Mouse (Mus musculus) small intestine, adult 2 months (tissue): Measurements from ENCODE around the gene Ltb. TPM values are rescaled to one million over a fixed set of nuclear protein-coding genes. Genes with fewer than 3 reads are reported as not detected.

ENCODE experiments used
- H3K27ac ChIP-seq: fragments of 200-500 bp; 2 replicates; pipeline ENCODE4 v1.5.1; 2012; ENCODE audit warnings: low read depth, low read length, control low read depth, inconsistent platforms; ENCODE audit not compliant: insufficient read depth
- H3K27me3 ChIP-seq: fragments of 200-500 bp; 2 replicates; pipeline ENCODE4 v1.6.1; 2012; ENCODE audit warnings: mild to moderate bottlenecking, moderate library complexity, low read length, inconsistent platforms; ENCODE audit not compliant: control insufficient read depth, insufficient read depth
- H3K36me3 ChIP-seq: fragments of 200-500 bp; 2 replicates; pipeline ENCODE4 v1.6.1; 2012; ENCODE audit warnings: mild to moderate bottlenecking, low read length, control low read depth, inconsistent platforms; ENCODE audit not compliant: control insufficient read depth, insufficient read depth
- H3K4me1 ChIP-seq: fragments of 200-500 bp; 2 replicates; pipeline ENCODE4 v1.6.1; 2012; ENCODE audit warnings: low read length, inconsistent platforms, mixed read lengths; ENCODE audit not compliant: control insufficient read depth, insufficient read depth, insufficient read length
- H3K4me3 ChIP-seq: fragments of 200-500 bp; 2 replicates; pipeline ENCODE4 v1.5.1; 2012; ENCODE audit warnings: low read depth, mild to moderate bottlenecking, control low read depth, inconsistent platforms, low read length, moderate library complexity
- CTCF ChIP-seq: fragments of 200-500 bp; IDR thresholded peaks from 2 replicates; pipeline ENCODE4 v1.5.1; 2012; ENCODE audit warnings: low read depth, mild to moderate bottlenecking, control low read depth, inconsistent platforms, low read length, moderate library complexity, mixed read lengths; ENCODE audit not compliant: insufficient replicate concordance, insufficient read length; ENCODE audit errors: extremely low read depth
- POLR2A ChIP-seq: fragments of 200-500 bp; IDR thresholded peaks from 2 replicates; pipeline ENCODE4 v1.6.1; 2012; ENCODE audit warnings: low read depth, mild to moderate bottlenecking, control low read depth, inconsistent platforms, low read length, moderate library complexity
- WGBS: fragments of 180-500 bp; shearing (Covaris S2); methylation state at CpG from one replicate; pipeline ENCODE4 v1.1.7; 2018; 5-methylcytosine and 5-hydroxymethylcytosine counted together
- polyA plus RNA-seq: library from polyadenylated mRNA; depleted of rRNA; stranded (reverse); fragments of >200 nt; gene quantifications from 2 replicates; pipeline ENCODE4 v1.2.3, GENCODE M21; 2012

Gene Ltb
- polyA plus RNA-seq, 1 experiment = 32.9 TPM

DNA sequence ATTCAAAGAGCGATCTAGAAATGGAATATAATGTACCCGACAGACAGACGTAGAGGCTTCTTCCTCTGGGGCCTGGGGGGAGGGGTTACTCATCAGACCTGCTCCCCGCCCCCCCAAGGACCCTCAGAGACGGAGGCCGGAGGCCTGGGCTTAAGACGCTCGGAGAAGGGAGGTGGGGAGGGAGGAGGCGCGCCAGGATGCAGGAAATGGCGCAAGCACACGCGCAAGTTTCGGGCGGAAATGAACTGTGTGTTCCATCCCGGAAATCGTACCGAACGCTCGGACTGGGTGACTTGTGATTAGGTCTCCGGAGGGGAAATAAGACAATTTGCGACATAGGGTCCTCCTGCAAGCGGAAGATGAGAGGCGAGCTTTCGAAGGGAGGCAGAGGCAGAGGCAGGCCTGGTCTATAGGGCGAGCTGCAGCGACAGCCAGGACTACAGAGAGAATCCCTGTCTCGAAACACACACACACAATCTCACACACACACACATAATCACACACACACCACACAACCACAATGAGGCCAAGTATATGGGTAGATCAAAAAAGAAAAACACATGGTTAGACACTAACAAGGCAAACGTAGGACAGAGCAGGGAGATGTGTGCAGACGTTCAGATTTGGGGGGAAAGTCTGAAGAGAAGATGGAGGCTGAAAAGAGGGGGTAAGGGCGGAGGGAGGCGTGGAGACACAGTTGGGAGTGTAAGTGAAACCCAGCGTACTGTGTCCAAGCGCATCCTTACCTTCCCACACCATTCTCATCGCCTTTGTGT, 41.6 kb downstream of the Ltb start, which contains the start of gene Nfkbil1:
TSS of gene Nfkbil1 (minus strand) at position 179 of the 776 bp plus-strand sequence.
- H3K27me3 ChIP-seq = no peaks in the 10 kb centered on the region
- WGBS = under 1% methylated on average over 35 of the region's 35 CpGs
- peak within 1 kb of the TSS; percentile 99 for H3K27ac ChIP-seq
- peaks cover 15% of the 10 kb centered on the region for H3K4me1 ChIP-seq
- TF ChIP-seq POLR2A = peak; percentile 71
- no peak for TF ChIP-seq CTCF
- H3K4me3 ChIP-seq = peak within 1 kb of the TSS; percentile 92
- peaks cover 6% of the 10 kb centered on the region; the same call in 1 of the 2 replicates for H3K36me3 ChIP-seq

DNA sequence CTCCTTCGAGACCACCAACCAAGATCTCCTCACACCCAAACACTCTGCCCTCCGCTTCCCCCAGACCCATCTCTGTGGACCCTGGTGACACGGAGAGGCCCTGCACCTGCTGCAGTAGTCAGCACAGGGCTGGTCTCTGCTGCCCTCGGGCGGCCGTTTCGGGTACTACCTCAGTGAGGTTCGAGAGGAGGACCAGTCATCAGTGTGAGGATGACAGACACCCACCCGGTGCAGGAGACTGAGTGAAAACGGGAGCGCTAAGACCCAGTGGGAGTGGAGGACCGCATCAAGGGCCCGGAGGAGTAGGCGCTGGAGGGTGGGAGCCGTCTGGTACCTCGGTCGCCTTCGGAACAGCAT, 42.1 kb downstream of the Ltb start:
- Histone ChIP-seq H3K36me3 (peaks cover under 1% of the 10 kb centered on the region; the same call in 1 of the 2 replicates), H3K27me3 (no peaks in the 10 kb centered on the region), H3K4me1 (peaks cover 15% of the 10 kb centered on the region), H3K27ac (peak overlapping the region; percentile 99), H3K4me3 (peak overlapping the region; percentile 74)
- 1% methylated on average over 18 of the region's 18 CpGs for WGBS
- peak; percentile 96 for TF ChIP-seq CTCF
- no peak; the same call in 1 of the 2 replicates for TF ChIP-seq POLR2A

DNA sequence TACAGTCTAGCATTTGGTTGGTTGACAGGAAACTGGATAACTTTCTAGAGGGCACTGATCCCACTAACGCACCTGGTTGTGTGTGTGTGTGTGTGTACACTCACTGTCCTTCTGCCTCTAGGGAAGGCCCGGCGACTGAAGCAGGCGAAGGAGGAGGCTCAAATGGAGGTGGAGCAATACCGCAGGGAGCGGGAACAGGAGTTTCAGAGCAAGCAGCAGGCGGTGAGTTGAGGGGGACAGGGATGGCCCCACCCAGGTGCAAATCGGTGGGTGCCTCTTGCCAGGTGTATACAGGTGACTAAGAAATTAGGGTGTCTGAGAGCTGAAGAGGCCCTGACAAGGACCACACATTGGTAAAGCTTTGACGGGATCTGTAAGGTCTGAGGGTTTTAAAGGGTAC, 42.8 kb downstream of the Ltb start:
- 83% methylated on average over 9 of the region's 9 CpGs for WGBS
- TF ChIP-seq POLR2A = no peak
- no peak for TF ChIP-seq CTCF
- Histone ChIP-seq H3K27ac (no peak overlapping the region), H3K36me3 (no peaks in the 10 kb centered on the region), H3K4me3 (no peak overlapping the region), H3K27me3 (no peaks in the 10 kb centered on the region), H3K4me1 (peaks cover 12% of the 10 kb centered on the region)

DNA sequence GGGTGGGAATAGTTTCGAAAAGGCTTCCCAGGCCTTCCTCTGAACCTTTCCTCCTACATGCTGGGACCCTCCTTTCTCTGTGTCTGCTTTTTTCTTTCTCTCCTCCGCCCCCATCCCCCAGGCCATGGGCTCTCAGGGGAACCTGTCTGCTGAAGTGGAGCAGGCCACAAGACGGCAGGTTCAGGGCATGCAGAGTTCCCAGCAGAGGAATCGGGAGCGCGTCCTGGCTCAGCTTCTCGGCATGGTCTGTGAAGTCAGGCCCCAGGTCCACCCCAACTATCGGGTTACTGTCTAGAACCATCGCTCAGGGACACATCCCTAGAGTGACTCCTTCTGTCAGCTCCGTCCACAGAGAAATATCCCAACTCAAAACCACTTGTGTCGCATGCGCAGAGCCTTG, 43.3 kb downstream of the Ltb start:
- H3K36me3 ChIP-seq = no peaks in the 10 kb centered on the region
- no peaks in the 10 kb centered on the region for H3K27me3 ChIP-seq
- H3K4me1 ChIP-seq = peaks cover 12% of the 10 kb centered on the region
- TF ChIP-seq POLR2A (no peak), CTCF (no peak)
- no peak overlapping the region for H3K4me3 ChIP-seq
- no peak overlapping the region for H3K27ac ChIP-seq
- 95% methylated on average over 12 of the region's 12 CpGs for WGBS

DNA sequence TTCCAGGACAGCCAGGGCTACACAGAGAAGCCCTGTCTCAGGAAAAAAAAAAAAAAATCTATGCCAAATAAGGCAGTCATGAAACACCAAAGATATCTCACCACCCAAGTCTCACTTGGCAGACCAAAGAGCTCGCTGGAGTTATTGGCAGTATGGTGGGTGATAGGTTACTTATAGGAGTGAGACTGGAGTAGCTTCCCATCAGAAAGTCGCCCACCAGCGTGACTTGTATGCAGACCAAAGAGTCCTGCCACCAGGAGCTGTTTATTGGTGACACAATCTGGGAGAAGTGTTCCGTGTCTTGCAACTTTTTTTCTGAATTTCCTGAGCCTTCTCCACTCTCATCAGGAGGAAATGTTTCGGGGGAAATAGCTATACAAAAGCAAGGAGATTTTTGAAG, 45.5 kb downstream of the Ltb start:
- WGBS = 77% methylated on average over 5 of the region's 5 CpGs
- no peak for TF ChIP-seq POLR2A
- no peak for TF ChIP-seq CTCF
- no peak overlapping the region for H3K27ac ChIP-seq

DNA sequence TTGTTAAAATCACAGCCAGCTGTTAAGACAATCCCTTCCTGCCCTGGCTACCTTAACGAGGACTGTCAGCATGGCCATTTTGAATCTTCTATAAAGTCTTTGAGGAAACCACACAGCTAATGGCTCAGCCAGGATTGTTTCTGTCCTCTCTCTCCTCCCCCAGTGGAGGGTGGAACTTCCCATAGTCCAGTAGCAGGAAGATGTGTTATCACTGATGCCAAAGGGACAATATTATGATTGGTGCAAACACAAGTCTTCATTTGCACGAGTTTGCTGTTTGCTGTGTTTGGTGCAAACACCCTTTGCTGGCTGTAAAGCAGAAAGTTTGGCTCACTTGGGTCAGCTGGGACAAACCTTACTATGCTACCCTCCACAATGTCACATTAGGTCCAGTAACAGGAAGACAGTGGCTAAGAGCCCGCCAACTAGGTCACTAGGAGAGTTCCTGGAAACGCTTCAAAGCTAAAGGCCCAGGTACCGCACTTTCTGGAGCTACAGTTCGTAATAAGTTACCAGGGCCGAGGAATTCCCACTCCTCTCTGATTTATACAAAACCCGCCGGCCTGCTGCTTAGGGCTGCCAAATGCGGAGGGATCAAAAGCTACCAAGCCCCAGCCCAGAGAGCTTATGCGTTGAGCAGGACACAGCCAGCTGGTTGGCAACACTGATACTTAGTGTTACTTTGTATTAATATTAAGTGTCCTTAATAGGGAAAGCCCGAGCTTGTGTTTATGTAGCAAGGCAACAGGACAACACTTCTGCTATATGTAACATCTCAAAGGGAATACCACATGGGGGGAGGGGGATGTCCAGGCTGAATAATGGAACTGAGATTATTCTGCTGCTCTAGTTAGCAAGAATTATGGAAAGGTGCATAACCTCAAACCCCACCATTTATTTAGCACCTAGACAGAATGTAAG, 46.4 kb downstream of the Ltb start:
- Histone ChIP-seq H3K27ac (peak overlapping the region; percentile 99), H3K36me3 (peaks cover 21% of the 10 kb centered on the region), H3K4me3 (peak overlapping the region; percentile 85), H3K27me3 (no peaks in the 10 kb centered on the region), H3K4me1 (peaks cover 22% of the 10 kb centered on the region)
- TF ChIP-seq CTCF (no peak), POLR2A (no peak)
- 21% methylated on average over 12 of the region's 12 CpGs for WGBS

More for the DNA sequence above, 45.5 kb downstream of the Ltb start:
- Histone ChIP-seq H3K27me3 (no peaks in the 10 kb centered on the region), H3K4me1 (peaks cover 24% of the 10 kb centered on the region), H3K4me3 (no peak overlapping the region), H3K36me3 (peaks cover 15% of the 10 kb centered on the region)
